Mouse (Mus musculus) mouse embryonic stem cell (cell line): Measurements from ENCODE around the gene Mapkapk2.
"Not testable (repeated sequence)": the region's sequence is repeated elsewhere in the genome, so short reads cannot be mapped to it uniquely, and the experiment has no call there.

Experiments
- in situ Hi-C, 2 experiments: fragments of 300-500 bp; cut with MboI; formaldehyde crosslinking; loops; 1 replicate in 1 of 2; 3 replicates in 1 of 2; pipeline ENCODE4 v1.14.3; 2019 to 2020; ENCODE audit warnings: low sequenced_read_pairs in 2 of 2, low pct_unique_long_range_greater_than_20kb in 1 of 2, mixed read lengths in 1 of 2; ENCODE audit not compliant: unreplicated experiment in 1 of 2

The Mapkapk2 gene

DNA sequence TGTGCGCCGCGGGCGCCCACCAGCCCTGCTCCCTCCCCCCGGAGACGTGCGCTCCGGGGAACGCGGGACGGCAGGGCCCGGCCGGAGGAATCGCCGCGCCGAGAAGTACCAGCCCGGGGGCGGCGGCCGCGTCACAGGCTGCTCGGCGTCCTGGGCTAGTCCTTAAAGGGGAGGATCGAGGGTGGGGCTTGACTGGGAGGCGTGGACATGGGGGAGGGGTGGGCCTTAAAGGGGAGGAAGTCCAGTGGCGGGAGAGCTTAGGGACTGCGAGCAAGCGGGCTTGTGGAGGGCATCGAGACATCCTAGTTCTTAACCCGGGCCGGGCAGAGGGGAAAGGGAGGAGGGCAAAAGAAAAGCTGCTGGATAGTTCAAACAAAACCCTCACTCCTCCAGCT lies at the start of gene Mapkapk2:
Gene Mapkapk2, minus strand, starts transcription at position 127 of the 395 bp plus-strand sequence.
- in situ Hi-C loops: no loop called here

DNA sequence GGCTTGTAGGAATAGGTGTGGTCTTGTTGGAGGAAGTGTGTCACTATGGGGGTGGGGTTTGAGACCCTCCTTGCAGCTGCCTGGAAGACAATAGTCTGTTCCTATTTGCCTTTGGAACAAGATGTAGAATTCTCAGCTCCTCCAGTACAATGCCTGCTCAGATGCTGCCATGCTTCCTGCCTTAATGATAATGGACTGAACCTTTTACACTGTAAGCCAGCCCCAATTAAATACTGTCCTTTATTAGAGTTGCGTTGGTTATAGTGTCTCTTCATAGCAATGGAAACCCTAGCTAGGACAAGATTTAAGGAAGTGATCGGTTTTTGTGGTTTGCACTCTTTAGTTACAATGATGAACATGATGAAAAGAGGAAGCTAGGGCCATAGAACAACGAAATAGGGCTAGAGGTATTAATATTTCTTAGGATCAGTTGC lies 48.6 kb upstream of the Mapkapk2 start:
- in situ Hi-C loops: no loop called here

DNA sequence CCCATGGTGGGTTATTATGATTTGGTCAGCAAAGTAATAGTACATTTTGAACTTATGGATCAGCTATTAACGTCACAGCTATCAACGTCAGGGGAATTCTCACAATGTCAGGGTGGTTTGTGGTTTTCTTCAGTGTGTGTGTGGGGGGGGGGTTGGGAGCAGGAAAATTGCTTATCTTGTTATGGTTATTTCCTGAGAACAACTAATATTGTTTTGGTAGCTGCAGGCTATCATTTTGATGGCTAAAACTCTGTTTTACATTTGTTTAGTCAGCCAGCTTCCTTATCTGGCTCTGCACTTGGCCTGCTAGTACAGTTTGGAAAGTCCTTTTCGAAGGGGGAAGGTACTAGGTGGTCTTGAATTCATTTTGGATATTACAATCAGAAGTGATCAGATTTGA lies 47.6 kb upstream of the Mapkapk2 start:
- in situ Hi-C loops: not testable (repeated sequence)

DNA sequence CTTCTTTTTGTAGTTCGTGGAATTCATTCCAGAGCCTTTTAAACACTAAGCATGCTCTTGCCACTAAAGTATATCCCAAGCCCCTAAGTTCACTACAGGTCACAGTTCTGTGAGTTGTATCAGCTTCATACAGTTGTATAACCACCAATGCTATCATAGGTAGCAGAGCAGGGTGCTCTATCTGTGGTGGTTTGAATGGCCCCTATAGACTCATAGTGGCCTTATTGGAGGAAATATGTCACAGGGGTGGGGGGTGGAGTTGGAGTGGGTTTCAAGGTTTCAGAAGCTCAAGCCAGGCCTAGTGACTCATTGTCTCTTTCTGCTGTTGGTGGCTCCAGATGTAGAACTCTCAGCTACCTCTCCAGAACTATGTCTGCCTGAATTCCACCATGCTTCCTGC lies 44.8 kb upstream of the Mapkapk2 start:
- in situ Hi-C loops: no loop called here

GRCm38 (mm10) chr1:131141449-131141848 lies 43.8 kb upstream of the Mapkapk2 start:
- in situ Hi-C loops: no loop called here

DNA sequence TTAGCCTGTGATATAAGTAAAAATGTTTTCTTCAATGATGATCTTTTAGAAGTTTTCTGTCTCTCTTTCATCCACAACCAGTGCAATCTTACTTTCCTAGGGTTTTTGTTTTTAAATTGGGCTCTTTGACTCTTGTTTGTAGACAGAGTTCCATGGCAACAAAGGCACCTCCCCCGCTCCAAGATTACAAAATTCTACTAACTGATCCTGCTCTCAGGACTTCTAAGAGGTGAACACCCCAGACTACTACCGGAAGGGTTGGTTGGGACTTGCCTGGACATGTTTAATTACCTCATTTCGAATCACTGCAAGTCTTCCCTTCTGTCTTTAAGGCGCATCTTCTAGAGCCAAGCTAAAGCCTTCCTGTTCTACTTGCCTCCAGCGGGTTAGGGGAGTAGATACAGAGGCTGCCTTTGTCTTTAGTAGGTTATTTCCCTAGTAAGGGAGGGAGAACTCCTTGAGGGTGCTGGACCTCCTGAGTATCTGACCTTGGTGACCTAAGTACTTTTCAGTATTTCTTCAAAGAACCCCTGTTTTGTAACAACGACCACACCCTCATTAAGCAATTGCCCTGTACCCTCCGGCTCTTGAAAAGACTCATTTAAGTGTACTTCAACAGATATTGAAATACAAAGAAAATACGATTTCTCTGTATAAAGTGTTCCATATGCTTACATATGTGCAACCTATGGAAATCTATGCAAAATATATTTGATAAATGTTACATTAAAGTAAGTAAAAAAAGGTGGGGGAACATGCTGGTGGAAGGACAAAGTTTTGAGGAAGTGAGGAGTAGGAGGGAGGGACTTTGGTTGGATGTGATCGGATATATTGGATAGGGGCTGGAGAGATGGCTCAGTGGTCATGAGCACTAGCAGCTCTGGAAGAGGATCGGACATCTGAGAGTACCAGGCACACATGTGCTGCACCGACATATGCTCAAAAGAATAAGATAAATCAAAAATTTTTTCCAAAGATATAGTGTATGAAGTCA lies 41.8 kb upstream of the Mapkapk2 start:
- in situ Hi-C loops: no loop called here

- in situ Hi-C loops: no loop called here
Observed at GRCm38 (mm10) chr1:131138191-131139016, 40.8 kb upstream of the Mapkapk2 start, which contains the start of gene Dyrk3. Dyrk3 (minus strand) TSS chr1:131138340.

DNA sequence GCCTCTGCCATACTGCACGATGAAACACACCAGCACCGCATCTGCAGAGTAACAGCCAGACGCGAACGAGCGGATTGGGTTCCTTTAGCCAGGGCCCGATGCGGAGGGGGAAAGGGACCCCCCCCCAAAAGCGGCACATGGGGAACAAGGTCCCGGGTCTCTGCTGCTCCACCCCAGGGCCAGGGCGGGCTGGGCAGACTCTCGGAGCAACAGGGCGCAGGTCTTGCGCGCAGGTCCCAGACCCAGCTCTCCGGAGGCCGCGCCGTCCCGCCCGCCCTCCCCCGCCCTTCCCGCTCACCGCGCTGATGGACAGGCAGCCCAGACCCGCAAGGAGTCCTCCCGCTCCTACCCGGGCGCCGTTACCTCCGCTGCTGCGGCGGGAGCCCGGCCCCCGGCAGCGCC lies 40.1 kb upstream of the Mapkapk2 start:
- in situ Hi-C loops: no loop called here

- in situ Hi-C loops: no loop called here
Observed at GRCm38 (mm10) chr1:131137111-131137510, 39.5 kb upstream of the Mapkapk2 start.

DNA sequence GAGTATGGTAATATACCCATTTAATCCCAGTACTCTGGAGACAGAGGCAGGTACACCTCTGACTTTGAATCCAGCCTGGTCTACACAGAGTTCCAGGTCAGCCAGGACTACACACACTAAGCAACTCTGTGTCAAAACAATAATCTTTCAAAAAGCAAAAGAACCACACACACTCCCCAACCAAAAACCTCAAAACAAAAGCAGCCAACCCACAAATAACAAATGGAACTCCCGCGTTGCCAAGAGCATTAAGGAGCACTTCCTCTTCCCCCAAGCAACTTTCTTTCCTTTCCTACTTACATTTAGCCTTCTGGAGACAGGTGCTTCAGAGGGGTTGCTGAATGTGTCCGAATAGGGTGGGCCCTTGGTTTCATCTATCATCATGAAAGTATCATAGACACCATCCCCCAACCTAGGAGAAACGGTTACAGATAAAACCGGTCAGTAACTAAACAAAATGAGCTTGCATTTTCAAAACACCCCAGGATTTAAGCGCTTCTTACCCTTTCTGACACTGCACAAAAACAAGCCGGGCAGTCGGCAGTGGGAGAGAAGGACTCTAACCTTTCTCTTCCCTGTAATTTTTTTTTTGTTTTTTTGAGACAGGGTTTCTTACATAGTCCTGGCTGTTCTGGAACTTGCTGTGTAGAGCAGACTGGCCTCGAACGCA lies 38.5 kb upstream of the Mapkapk2 start:
- in situ Hi-C loops: no loop called here

- in situ Hi-C loops: no loop called here
Observed at GRCm38 (mm10) chr1:131134942-131135522, 37.4 kb upstream of the Mapkapk2 start.

- in situ Hi-C loops: no loop called here
Observed at GRCm38 (mm10) chr1:131134231-131134630, 36.6 kb upstream of the Mapkapk2 start.

DNA sequence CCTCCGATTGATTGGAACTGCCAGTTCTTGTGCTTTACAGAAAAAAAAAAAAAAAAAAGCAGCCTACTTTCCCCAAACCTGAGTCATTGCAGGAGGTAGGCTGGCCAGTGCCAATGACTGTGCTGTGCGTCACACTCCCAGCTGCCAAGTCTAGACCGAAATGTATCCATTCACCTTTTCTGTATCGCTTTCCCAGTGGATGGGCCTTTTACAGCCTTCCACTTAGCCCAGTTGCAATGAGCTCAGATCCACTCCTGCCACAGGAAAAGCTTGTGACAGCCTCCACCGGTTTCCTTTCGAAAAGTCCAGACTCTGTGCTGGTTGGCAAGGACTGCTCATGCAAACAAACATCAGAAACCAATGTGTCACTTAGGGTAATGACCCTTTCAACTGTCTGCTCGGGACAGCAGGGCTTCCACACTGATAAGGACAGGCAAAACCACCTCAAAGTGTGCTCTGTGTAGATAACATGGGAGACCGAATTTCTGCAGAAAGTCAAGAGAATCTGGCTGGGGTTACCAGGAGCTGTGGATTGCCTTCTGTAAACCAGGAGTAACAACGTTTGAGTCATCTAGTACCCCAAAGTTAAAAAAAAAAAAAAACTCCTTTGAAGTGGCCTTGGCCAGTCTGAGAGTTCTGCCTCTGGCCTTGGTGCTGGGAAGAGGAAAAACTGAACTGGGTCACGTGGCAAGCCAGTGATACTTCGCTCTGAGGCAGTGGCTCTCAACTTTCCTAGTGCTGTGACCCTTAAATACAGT lies 28.5 kb upstream of the Mapkapk2 start:
- in situ Hi-C loops: loop anchor here in 1 of 2 experiments (10.0 kb wide), 1 partner anchor 129 kb away; no protein-coding TSS in a partner anchor

- in situ Hi-C loops: loop anchor here (5.0 to 10.0 kb wide), 2 partner anchors 131 to 139 kb away; no protein-coding TSS in a partner anchor
Observed at GRCm38 (mm10) chr1:131123522-131124265, 26.1 kb upstream of the Mapkapk2 start.

- in situ Hi-C loops: loop anchor here (5.0 to 10.0 kb wide), 2 partner anchors 133 to 140 kb away; no protein-coding TSS in a partner anchor
Observed at GRCm38 (mm10) chr1:131121987-131122386, 24.4 kb upstream of the Mapkapk2 start.

GRCm38 (mm10) chr1:131119026-131119425 lies 21.4 kb upstream of the Mapkapk2 start:
- in situ Hi-C loops: no loop called here

DNA sequence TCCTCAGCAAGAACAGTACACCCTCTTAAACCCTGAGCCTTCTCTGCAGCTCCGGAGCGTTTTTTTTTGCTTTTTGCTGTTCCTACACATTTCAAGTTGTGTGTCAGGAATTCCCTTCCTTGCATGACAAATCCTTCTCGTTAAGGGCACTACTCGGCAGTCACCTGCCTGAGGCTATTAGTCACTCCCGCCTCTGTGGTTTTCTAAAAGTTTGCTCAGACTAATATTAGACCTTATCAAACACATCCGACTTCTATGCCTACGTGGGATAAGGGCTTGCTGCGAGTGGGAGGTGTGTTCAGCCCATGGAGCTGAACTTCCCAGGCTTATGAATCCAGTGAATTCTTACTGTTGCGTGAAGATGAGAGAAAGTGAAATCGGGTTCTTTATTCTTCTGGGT lies 20.9 kb upstream of the Mapkapk2 start:
- in situ Hi-C loops: no loop called here
